Mouse (Mus musculus) spleen, adult 2 months (tissue): ENCODE results near the gene Plxnb1.

Source experiments
- CTCF ChIP-seq: fragments of 200-500 bp; IDR thresholded peaks from 2 replicates; pipeline ENCODE4 v1.5.1; 2011; ENCODE audit warnings: mild to moderate bottlenecking, inconsistent platforms; ENCODE audit not compliant: insufficient read depth, insufficient read length, insufficient replicate concordance; ENCODE audit errors: extremely low read depth
- POLR2A ChIP-seq: fragments of 200-500 bp; IDR thresholded peaks from 2 replicates; pipeline ENCODE4 v1.6.1; 2011; ENCODE audit warnings: low read depth, low read length, inconsistent platforms

- TF ChIP-seq CTCF (no peak), POLR2A (no peak)
These were observed 19.1 kb downstream of the Plxnb1 start for GRCm38 (mm10) chr9:109114276-109114675.
